Mouse (Mus musculus) retina, embryonic 14.5 days (tissue): Measurements from ENCODE around the gene Itpr1.
"Not testable (repeated sequence)": the region's sequence is repeated elsewhere in the genome, so short reads cannot be mapped to it uniquely, and the experiment has no call there.

Experiments
- DNase-seq: peaks from one replicate; pipeline ENCODE4 v3.0.0-alpha.2; 2015; ENCODE audit warnings: low spot score

Itpr1 gene

DNA sequence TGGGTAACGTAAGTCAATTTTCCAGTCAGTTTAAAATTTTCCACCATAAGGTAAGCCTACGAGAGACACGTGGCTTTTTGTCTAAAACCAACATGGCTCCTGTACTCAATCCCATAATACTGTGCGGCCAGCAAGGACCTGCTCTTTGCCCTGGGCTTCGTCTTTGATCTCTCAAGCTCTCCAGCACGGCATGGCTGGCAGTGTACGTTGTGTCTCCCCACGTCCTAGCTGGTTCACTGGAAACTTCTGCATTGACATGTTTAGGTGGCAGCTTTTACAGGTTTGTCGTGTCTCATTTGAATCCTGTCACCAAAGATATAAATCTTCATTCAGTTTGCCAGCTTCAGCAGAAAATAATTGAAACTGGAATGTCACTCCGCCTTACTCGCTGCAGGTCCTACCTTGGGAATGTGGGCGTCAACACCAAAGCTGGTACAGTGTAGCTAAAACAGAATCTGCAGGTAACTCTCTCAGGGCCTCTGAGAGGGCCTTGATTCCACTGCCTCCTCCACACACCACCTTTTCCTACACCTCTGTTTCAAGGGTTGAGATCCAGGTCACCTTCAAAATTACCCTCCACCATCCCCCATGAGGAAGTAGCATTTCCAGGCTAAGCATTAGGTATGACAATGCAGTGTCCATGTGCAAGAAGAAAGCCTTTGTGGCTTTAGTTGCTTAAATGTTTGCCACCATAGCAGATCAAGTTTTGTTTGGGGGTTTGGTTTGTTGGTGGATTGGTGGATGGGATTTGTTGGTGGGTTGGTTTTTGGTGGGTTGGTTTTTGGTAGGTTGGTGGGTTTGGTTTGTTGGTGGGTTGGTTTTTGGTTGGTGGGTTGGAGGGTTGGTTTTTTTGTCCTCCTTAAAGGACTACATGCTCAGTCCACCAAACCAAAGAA lies 339.1 kb downstream of the Itpr1 start:
- DNase-seq = no peak

DNA sequence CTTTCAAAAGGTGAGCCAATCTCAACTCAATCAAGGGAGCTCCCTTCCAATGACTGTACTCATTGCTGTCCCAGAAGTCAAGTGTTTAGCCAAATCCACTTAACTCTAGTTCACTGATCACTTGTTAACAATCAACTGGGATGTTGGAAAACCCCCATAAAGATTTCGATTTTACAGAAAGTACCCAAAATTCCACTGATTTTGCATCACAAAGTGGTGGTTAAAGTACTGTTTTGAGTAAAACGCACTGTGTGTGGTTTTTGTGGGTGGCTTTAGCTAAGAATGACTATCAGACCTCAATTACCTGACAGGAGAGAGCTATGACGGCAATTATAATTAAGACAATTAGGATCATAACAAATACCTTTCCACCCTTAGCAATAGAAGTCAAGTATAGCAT lies 340.1 kb downstream of the Itpr1 start:
- DNase-seq = no peak

DNA sequence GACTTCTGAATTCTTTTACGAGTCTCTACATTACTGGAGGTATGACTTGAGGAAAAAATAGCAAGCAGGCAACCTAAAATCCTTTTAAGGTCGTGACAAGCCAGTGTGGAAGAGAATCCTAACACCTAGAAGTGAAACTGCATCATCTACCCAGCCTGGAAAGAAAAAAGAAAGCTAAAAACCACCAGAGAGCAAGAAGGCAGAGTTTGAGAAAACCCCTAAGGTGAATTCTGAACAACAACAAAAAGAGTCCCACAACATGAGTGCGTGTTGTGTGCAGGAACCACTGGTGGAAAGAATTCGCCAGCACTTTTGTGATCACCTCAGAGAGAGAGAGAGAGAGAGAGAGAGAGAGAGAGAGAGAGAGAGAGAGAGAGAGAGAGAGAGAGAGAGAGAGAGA lies 340.6 kb downstream of the Itpr1 start:
- DNase-seq = no peak

DNA sequence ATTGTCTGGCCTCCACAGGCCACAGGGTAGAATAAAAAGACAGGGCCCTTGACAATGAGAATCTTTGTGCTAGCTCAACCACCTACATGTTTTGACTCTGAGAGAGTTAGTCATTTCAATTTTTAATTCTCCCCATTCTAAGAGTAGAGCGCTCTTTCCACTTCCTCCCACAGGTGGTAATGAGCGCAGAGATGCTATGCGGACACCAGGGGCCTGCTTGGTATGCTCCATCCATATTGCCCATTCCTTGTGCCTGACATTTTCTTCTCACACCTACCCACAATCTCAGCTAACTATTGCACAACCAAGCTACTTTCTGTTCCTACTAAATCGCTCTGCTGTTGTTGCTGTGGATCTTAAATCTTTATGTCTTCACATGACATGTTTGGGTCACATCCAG lies 341.5 kb downstream of the Itpr1 start:
- DNase-seq = no peak

DNA sequence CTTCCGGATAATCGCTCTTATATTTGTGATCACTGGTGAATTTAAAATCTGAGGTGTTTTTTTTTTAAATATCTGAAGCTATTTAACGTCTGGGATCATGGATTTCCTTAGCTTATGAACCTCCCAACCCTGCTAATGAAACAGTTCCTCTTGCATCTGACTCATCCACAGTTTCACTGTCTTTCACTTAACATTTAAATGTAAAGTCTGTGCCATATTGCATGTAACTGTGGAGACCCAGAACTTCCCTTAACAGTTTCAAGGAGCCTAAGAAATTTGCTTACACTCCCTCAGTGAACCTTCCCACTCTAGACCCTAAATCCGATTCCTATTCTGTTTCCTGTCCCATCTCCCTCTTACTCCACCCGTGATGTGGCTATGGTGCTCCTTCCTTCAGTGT lies 342.0 kb downstream of the Itpr1 start:
- no peak for DNase-seq

DNA sequence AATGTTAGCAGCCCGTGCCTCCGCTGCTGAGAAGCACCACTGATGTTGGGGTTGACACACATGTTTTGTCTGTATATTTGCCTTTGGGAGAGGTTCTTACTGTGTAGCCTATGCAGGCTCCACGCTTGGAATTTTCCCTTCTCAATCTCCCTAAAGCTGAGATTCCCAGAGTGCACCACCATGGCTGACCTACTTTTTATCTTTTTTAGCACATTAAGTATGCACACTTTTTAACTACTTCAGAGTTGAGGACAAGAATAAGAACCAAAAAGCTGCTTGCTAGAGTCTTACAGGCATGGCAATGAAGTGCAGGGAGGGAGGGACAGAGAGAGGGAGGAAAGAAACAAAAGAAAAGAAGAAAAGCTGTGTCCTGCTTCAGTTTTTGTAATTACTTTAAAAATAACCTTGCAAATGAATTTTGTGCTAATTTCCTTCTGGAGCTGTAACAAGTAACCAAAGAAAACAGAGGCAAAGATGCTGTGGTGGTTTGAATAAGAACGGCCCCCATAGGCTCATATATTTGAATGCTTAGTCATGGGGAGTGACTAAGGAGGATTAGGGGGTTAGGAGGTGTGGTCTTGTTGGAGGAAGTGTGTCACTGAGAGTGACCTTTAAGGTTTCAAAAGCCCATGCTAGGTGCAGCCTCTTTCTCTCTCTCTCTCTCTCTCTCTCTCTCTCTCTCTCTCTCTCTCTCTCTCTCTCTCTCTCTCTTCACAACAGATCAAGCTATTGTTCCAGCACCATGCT lies 344.9 kb downstream of the Itpr1 start:
- DNase-seq = no peak

DNA sequence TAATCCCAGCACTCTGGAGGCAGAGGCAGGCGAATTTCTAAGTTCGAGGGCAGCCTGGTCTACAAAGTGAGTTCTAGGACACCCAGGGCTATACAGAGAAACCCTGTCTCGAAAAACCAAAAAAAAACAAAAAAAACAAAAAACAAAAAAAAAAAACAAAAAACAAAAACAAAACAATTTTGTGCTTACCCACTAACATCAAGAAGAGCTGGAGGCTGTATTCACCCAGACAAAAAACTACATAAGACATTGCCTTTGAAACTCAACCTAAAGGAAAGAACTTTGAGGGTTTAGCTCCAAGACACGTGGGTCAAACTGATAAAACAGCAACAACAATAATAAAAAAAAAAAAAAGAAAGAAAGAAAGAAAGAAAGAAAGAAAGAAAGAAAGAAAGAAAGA lies 346.3 kb downstream of the Itpr1 start:
- DNase-seq = not testable (repeated sequence)

DNA sequence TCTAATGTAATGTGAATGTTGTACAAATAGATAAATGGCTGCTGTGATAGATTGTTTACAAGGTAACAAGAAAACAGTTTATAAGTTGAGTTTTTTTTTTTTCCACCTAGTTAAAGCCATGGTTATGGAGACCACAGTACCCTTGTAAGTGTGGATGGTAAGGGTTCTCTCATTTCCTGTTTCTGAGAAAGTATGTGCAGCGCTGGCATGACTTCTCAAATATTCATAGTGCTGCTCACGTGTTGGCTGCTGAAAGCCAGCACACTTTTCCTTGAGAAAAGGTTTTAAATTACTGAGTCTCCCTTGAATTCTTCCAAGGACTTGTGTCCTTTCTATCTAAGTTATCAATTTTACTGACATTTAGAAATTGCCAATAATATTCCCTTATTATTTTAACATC lies 350.1 kb downstream of the Itpr1 start:
- no peak for DNase-seq

DNA sequence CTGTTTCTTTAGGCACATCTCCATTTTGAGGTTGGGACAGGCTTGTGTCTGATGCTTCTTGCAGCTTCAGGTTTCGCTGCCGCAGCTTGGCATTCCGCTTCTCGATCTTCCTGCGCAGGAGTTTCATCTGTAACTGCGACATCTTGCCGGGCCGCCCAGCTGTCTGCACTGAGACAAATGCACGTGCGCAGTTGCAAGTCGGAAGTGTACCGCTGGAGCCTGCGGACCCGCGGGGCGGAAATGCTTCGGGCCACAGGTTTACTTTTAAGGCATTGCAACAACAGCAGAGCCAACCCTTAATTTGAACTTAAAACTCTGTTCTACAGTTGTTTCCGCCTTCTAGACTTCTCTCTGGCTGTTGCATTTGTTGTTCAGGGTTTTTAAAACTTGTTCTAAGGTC lies 352.6 kb downstream of the Itpr1 start:
- not testable (repeated sequence) for DNase-seq

DNA sequence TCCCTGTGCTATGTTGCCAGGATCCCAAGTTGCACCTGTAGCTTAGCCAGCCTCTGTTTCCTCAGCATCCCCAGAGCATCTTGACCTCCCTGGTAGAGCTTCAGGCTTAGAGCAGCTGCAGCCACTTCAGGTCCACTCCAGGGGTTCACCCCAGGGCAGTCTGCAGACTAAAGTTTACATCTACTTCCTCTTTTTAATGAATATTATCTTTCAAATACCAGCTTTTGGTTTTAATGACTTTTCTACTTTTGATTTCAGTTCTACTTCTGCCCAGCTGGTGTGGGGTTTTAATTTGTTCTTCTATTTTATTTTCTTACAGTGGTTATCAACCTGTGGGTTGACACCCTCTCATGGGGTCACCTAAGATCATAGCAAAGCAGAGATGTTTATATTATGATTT lies 353.7 kb downstream of the Itpr1 start:
- no peak for DNase-seq

DNA sequence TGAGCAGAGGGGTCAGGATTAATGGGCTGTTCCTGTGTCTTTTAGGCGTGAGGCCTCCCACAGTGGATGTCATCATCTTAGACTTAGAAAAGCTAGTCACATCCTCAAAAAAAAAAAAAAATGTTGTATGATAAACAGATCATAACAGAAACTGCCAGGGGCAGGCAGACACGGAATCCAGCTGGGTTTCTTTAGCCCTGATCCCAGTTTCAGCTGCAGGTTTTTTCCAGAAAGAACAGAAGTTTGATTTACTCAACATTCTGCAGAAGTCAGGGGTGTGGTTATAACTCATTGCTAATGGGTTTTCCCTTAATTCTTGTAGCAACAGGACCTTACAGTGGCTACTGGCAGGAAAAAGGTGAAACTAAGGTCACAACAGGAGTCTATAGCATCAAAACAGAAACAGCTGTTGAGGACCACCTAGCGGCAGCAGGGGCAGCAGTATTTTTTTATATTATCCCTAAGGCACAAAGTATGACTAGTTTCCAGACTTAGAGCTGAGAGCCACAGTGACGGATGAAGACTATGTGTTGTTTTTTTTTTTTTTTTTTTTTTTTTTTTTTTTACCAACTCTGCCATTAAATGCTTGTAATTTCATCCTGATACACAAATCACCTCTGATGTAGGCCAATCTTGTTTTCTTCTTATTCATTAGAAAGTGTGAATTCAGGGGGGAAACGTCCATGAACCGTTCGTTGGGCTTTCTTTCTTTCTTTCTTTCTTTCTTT lies 356.7 kb downstream of the Itpr1 start:
- peak; percentile 16 for DNase-seq

DNA sequence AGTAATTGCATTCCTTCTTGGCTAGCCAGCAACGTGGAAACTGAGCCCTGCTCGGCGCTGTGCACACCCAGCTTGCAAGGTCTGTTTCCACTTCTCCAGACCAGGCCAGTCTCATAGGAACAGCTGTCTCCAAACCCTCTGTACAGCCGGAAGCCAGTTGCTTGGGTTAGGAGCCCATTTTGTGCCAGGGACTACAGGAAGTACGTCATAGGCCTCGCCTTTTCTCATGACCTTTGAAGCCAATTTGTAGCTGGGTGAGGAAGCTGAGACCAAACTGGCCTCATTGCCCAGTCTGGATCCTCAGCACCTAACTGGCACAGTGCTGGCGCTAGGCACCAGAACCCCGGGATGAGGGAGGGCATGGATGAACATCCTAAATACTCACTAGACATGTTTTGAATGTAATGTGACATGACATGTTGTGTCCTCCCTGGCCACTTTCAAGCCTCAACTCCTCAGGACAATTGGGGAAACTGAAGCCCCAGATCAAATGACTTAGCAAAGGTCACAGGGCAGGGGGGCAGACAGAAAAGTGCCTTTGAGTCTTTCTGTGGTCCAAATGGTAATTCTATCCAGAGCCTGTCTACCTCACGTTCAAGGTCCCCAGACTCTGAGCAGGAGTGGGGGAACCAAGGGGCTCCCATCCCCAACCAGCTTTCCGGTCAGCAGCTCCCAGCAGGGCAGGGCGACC lies 357.6 kb downstream of the Itpr1 start:
- DNase-seq = peak; percentile 73

DNA sequence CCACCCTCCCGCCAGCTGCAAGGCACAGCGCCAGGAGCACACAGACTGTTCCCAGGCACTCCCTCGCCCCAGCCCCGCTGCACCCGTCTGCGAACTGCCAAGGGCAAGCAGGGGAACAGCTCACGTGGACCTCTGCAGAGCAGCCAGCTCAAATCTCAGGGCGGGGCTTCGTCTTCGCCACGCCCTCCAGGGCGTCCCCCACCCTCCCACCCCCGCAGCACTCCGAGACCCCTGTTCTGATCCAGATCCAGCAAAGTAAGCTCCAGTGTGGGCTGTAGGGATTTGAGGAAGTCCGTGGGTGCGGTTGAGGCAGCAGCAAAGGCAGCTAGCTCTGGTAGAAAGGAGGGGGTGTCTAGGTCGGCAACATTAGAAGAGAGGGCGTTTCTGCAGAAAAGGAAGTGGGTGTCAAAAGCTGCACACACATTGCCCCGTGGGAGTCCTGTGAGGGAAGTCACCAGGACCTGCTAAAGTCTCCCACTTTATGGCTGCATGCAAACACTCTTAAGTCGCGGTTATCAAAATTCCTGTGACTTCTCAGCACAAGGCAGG lies 358.2 kb downstream of the Itpr1 start:
- peak; percentile 43 for DNase-seq

DNA sequence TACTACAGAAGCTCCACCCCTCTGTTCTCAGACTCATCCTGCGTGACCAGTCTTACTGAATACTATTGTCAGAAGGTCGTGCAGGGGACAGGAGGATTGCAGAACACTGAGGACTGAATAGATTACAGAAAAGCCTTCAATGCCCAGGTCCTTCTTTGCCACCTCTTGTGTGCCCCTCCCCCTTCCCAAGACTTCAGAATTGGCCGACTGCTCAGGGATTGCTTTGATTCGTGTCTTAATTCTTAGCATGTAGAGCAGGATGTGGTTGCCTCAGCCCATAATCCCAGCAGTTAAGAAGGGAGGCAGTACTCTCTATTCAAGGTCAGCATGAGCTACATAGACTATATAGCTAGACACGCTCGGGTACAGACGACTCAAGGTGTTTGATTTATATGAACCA lies 359.8 kb downstream of the Itpr1 start:
- no peak for DNase-seq

DNA sequence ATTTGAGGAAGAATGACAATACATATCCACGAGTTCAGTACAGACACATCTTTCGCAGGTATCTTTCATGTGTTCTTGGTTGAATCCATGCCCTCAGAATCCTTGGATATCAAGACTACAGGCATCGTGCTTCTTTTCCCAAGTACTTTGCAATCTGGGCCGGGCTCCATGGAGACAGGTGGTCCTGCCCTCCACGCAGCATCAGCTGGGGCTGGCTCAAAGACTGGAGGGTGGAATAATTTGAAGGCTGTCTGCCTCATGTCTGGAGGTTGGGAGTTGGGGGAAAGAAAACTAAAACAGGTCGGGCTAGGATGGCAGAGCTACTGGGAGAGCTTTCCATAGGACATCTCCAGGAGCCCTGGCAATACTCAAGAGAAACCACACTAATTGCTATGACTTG lies 364.2 kb downstream of the Itpr1 start:
- no peak for DNase-seq

DNA sequence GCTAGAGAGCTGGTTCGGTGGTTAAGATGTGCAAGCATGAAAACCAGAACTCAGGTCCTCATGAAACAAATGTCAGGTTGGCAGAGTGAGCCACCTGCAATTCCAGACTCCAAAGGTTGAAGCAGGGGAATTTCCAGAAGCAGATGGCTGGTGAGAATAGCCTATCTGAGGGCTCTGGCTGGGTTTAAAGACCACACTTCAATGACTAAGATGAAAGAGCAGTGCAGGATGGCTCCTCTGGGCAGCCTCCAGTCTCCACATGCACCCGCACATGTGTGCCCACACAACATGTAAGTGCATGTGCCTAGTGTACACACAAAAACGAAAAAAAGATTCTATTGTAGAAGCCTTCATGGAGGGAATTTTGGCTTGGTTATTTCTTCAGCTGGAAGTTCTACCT lies 375.5 kb downstream of the Itpr1 start:
- no peak for DNase-seq

DNA sequence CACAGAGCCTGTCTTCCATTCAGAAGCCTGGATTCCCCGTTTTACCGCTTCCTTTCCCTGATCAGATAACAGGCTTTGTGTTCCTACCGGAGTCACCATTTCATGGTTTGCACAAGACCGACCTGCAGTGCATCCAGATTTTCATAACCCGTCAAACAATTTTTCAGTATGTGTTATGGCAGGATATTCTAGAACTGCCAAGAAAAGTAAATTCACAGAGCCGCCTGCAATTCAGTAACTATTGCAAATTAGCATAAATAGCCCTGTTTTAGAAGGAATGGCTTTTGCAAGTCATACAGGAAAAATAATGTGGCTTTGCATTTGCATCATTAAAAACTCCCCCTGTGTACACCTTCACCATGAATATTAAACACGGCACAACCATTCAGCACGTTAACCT lies 379.3 kb downstream of the Itpr1 start:
- no peak for DNase-seq

DNA sequence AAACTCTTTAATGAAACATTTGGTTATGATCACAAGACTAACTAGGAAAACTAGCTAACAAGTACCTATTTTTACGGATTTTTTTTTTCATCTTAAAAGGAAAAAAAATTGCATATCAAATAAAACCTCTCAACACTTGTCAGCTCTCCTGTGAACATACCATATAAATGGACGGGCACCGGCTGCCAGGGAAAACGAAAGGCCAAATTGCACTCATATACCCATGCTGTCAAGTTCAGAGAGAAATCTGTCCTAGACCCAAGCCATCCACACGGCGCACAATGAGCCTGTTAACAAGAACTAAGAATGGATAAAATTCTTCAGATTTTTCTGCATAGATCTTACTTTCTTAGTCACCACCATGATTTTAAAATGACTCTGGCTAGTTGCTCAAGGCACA lies 379.7 kb downstream of the Itpr1 start:
- DNase-seq = no peak

DNA sequence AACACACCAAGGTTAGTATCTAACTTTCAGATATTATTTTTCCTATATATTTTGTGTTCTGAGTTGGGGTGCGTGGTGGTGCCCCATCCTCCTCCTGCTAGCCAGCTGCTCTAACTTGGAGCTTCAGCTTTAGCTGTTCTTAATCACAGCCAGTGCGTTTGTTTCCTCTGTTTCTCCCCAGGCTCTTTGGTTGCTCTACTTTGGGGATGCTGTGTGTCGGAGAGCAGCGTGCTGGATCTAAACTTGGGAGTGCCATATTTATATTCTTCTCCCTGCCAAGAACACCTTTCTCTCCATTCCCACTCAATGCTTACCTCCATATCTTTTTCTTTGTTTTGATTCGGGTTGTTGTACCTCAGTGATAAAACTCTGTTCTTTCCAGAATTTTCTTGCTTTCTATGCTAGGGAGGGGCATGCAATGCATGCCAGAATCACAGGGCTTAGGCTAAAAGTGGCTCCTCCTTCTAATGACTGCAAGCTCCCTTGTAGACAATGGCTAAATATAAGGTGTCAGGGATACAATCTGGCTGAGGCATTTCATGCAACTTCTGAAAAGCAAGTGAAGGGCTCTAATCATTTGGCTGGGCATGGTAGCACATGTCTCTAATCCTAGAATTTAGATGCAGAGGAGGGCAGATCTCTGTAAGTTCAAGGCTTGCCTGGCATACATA lies 381.4 kb downstream of the Itpr1 start:
- no peak for DNase-seq

DNA sequence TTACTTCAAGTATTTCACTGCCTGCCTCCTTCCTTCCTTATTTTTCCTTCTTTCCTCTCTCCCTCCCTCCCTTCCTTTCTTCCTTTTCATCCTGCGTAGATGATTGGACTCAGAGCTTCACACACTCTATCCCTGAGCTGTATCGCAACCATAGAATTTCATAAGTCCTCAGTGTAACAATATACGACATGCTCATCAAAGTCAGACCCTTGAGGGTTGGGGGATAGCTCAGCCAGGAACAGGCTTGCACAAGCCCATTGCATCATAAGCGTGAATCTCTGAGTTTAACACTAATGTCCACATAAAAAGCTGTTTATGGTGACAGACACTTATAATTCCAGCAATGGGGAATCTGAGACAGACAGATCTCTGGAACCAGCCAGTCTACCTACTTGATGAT lies 385.8 kb downstream of the Itpr1 start:
- DNase-seq = no peak

DNA sequence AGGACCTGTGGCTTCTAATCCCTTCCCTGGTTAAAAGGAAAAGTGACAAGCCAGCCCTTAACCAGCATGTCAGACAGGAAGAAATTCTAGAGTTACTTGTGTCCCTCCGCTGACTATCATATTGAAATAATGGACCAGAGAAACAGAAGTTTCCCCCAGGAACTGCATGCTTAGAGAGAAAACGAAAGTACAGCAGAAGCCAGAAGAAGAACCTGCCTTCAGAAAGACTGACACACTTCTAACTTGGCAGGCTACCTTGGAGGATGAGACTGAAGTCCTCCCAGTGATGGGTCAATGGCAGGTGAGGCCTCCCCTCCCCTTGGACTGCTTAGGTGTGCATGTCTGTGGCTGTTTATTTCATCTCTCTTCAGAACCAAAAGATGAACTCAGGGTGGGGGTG lies 386.4 kb downstream of the Itpr1 start:
- DNase-seq = no peak
